Mouse (Mus musculus) brain, embryonic 14.5 days (tissue): ENCODE data around the gene Ryk. TPM values are rescaled to one million over a fixed set of nuclear protein-coding genes. Genes with fewer than 3 reads are reported as not detected.

ENCODE experiments used
- DNase-seq: peaks from one replicate; pipeline ENCODE4 v3.0.0-alpha.2; 2011; ENCODE audit warnings: low read depth
- CTCF ChIP-seq: fragments of 200-500 bp; IDR thresholded peaks from 2 replicates; pipeline ENCODE4 v1.5.1; 2012; ENCODE audit warnings: inconsistent platforms, mild to moderate bottlenecking, moderate library complexity, borderline replicate concordance; ENCODE audit not compliant: insufficient read depth, insufficient read length; ENCODE audit errors: extremely low read depth
- POLR2A ChIP-seq: fragments of 200-500 bp; IDR thresholded peaks from 2 replicates; pipeline ENCODE4 v1.6.1; 2012; ENCODE audit warnings: mild to moderate bottlenecking, inconsistent platforms, borderline replicate concordance; ENCODE audit not compliant: poor library complexity, insufficient read depth, insufficient read length, severe bottlenecking; ENCODE audit errors: extremely low read depth
- polyA plus RNA-seq: library from polyadenylated mRNA; depleted of rRNA; stranded (reverse); fragments of >200 nt; gene quantifications from 2 replicates; pipeline ENCODE4 v1.2.3, GENCODE M21; 2012; rRNA removed

Ryk gene
- polyA plus RNA-seq = 50.4 and 53.0 TPM in 2 replicates

DNA sequence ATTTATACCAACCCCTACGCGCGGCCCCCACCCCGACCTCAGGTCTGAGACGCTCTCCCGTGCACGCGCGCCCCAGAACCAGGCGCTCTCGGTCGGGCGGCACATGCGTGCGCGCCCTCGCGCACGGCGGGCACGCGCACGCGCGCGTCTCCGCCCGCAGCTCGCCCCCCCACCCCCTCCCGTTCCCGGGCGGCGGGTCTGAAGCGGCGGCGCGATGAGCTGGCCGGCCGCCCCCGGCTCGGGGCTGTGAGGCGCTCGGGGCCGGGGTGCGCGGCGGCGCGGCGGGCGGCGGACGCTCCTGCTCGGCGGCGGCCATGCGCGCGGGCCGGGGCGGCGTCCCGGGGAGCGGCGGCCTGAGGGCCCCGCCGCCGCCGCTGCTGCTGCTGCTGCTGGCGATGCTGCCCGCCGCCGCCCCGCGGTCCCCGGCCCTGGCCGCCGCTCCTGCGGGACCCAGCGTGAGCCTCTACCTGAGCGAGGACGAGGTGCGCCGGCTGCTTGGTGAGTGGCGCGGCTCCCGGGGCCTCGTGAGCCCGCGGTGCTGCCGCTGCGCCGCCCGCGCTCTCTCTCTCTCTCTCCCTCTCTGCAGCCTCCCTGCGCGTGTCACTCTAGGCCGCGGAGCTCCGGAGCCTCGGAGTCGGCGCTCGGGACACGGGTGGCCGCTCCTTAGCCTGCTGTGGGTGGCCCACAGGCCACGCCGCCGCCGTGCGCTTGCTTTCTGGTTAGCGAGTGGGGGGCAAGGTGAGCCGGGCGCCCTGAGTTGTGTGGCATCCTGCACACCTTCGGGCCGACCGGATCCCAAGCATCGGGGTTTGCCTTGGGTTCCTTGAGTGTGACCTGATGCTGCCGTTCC lies at the start of gene Ryk:
Gene Ryk (plus strand): TSS at position 176 of the 850 bp plus-strand sequence.
- TF ChIP-seq CTCF (no peak), POLR2A (peak; percentile 75)
- peak; percentile 92 for DNase-seq

DNA sequence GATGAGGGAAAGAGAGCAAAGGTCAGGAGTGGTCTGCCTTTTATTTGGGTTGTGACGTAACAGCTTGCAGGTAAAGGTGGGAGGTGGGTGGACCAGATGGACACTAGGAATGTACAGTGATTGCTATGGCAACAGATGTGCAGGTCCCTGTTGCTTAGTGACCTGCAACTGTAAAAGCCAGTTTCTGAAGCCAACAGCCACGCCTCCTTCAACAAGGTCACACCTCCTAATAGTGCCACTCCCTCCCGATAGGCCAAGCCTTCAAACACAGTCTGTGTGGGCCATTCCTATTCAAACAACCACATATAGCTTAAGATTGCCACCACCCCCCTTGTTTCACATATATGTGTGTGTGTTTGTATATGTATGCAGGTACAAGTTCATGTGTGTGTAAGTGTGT lies 45.2 kb upstream of the Ryk start:
- DNase-seq = no peak
- TF ChIP-seq POLR2A (no peak), CTCF (no peak)

DNA sequence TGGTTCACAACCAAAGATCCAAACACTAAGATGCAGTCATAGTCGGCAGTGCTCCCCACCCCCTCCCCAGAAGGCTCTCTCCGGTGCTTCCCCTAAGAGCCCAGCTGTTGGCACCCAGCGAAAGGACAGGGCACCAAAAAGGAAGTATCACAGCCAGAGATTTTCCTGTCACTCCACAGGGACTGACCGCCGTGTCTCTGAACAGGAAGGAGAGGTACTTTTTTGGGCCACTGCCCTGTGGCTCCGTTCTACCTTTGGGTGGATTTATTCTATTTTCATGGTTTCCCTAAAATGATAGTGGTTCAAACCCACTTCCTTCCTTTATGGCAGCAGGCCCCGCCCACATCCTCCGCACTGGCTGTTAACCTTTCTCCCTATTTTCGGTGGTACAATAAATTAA lies 42.9 kb upstream of the Ryk start:
- TF ChIP-seq CTCF = no peak
- no peak for DNase-seq

DNA sequence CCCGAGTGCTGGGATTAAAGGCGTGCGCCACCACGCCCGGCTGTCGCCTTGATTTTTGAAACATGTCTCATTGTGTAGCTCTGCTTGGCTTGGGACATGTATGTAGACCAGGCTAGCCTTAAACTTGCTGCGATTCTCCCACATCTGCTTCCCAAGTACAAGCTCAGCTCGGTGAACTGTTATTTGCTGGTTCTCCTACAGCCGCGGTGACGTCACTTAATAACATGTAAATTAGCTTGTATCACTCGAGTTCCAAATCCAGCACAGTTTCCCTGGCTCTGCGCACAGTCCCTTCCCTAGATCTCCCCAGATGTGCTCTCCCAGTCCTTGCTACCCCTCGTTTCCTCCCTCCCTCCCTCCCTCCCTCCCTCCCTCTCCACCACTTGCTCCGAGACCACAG lies 41.9 kb upstream of the Ryk start:
- DNase-seq = peak; percentile 16
- TF ChIP-seq POLR2A = no peak
- no peak for TF ChIP-seq CTCF

DNA sequence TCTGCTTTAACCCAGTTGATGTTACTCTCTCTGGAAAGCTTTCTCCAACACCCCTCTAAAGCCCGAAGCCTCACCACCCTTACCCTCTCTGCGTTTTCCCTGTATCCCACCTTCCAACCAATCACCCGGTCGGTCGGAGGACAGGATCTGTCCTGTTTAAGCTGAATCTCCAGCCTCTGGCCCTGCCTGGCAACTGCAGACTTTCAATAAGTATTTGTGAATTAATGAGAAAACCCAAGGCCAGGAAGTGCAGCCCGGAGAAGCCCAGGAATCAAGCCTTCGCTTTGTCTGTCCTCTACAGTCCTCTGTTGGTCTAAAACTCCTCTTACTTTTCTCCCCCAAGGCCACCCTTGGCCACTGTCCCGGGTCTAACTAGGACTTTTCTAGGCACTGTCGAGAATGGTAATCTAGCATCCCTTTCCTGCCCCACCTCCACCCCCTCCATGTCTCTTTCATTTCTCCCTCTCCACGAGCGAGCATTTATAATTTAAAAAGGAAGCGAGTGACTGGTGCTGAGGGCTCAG lies 41.4 kb upstream of the Ryk start:
- TF ChIP-seq CTCF (no peak), POLR2A (no peak)
- no peak for DNase-seq

DNA sequence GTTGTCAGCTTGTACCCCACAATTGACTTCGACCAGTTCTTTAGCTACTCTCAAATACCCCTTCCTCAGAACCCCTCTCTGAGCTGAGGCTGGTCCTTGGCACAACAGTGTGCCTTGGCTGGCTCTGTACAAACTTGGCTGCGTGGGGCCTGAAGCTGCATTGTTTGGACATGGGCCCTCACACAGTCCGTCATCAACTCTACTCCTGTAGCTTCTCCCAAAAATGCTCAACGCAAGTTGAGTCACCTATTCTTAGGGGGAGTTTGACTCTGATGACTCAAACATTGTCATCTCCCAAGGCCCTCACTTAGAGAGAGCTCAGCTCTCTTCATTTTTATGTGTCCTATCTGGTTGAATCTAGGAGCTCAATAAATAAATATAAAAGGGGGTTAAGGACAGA lies 36.3 kb upstream of the Ryk start:
- TF ChIP-seq CTCF (no peak), POLR2A (no peak)
- DNase-seq = no peak

DNA sequence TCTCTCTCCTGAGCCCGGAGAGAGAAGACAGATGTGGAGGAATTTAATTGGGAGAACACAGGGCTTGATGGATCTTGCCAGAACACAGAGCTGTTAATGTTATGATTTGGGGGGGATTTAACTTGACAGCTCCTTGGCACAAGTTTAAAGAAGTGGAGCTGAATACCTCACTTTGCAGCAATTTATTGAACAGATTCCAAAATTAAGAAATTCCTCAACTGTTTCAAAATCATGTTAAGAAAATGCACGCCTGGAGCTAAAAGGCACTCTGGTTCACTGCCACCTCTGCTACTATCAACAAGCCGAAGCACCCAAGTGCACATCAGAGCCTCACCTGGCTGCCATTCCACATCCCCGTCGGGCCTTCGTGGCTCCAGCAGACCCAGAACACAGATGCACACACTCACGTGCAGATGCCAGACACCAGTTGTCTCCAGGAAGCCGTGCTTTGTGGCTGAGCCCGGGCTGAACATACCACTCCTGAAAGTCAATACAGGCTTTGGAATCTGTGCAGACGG lies 28.6 kb upstream of the Ryk start:
- peak; percentile 65 for DNase-seq
- TF ChIP-seq POLR2A (no peak), CTCF (no peak)

DNA sequence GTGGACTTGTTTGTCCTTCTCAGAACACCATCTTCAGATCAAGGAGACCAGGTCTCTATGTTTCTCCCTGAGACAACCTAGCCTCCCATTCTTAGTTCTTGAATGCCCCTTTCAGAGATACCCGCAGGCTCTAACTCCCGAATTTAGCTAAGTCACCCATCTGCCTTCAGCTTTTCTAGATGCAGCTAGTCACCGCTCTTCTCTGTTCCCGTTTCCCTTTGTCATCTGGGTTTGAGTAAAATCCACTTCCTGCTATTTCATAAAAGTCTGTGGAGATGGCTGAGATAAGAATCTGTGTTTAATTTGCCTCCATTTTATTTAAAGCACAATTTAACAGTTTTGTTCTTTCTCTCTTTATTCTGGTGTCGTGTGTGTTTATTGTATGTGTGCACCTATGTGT lies 23.5 kb upstream of the Ryk start:
- no peak for DNase-seq
- TF ChIP-seq POLR2A = no peak
- TF ChIP-seq CTCF = no peak

DNA sequence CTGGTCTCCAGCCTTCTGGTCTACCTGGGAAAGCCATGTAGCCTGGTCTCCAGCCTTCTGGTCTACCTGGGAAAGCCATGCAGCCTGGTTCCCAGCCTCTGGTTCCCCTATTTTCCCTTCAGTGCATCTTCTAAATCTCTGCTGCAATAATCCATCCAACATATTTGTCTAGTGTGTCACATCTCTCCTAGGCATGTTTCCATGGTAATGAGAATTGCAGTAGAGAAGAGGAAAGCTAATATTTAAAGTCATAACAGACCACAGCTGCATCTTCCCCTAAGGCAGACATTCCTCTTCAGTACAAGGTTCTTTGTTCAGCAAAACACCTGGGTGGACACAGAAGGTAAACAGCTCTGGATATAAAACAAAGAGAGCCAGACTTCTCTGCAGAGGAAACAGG lies 16.5 kb upstream of the Ryk start:
- no peak for TF ChIP-seq POLR2A
- TF ChIP-seq CTCF = no peak
- peak; percentile 22 for DNase-seq

DNA sequence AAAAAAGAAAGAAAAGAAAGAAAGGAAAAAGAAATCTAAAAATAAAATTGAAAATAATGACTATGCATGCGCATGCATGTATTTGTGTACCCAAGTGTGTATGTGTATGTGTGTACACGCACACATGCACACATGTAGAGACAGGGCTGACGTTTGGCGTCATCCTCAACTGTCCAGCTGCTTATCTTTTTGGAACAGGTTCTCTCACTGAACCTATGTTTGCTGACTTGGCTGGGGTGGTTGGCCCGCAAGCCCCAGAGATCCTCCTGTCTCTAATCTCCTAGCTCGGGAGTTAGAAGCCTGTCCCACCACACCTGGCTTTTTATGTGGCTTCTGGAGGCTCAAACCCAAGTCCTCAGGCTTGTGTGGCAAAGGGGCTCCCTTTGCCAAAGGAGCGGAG lies 6.1 kb upstream of the Ryk start:
- no peak for DNase-seq
- TF ChIP-seq CTCF = no peak
- no peak for TF ChIP-seq POLR2A

DNA sequence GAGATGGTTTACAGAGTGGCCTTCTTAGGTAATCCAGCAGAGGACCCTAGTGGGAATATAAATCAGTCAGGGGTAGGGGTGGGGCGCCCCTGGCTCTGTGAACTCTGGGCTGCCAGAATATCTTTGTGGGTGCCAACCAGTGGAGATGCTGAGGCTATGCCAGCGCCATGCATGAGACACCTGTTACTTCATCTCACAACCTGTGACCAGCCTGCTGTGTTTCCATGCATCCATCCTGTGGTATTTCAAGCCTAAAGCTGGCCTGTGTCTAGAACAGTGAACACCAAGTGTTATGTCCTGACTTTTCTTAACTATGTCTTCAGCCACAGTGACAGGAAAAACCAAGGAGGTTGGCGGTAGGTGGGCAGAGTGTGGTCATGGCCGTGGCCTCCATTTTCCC lies 3.2 kb upstream of the Ryk start:
- no peak for TF ChIP-seq POLR2A
- TF ChIP-seq CTCF = no peak
- no peak for DNase-seq

DNA sequence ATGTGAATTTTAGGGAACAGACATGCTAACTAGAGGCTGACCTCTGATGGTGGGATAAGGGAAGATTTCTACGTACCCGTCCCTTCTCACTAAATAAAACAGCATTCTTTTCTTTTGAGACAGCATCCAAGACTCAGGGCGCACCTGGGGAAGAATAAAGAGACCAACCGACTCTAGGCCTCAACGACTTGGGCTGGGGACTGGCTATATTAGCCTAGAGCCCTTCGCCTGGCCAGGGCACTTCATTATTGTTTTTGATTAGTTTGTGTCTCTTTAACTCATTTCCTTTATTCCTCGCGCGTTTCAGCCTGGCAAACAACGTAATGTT lies 339 bp upstream of the Ryk start:
- TF ChIP-seq POLR2A (no peak), CTCF (no peak)
- DNase-seq = no peak
